Mouse (Mus musculus) monocyte, adult 5-6 weeks (primary cell): ENCODE data around the gene Gm6020. TPM values are rescaled to one million over a fixed set of nuclear protein-coding genes. Genes with fewer than 3 reads are reported as not detected.

Source experiments
- ATAC-seq: fragments of 153-309, 156-312 bp; replicated peaks from 2 replicates; pipeline ENCODE4 v1.8.0; 2017; ENCODE audit warnings: mild to moderate bottlenecking; ENCODE audit not compliant: low TSS enrichment, insufficient number of reproducible peaks, severe bottlenecking, poor library complexity, low FRiP score
- total RNA-seq: library from RNA; stranded (forward); fragments of 200-1000, 200-491, 200-594 nt; gene quantifications from 3 replicates; pipeline ENCODE4 v1.2.3, GENCODE M21; 2017

Gm6020 gene
- total RNA-seq, 1 experiment from 2014 or later, result not detected

DNA sequence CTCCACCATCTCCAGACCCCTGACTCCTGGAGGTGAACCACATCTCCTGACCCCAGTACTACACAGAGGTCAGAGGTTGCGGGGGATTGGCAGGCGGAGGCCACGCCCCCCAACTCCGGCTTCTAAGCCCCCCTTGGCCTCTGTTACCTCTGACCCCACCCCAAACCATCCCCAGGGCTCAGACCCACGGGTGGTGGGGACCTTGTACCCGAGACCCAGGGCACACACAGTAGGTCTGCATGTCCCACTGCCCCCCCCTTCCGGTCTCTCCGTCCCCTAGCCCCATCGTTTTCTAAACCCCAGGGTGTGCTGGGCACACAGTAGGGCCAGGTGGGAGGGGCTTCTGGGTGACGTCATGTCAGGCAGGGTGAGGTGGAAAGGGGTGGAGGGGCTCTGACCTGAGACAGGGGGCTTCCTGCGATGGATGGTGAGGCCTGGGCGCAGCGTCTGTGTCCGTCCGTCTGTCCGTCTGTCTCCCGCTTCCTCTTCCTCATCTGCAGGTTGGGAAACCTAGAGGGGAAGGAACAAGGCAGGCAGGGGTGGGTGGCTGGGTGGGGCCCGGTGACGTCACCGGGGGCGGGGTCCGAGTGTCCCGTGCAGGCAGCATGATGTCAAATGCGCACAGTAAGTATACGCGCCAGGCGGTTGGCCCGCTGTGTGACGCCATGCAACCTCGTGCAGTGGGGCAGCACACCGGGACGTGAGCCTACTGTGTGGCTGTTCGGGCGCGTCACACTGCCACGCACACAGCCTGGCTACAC lies 44.4 kb downstream of the Gm6020 start, which contains the start of gene Csf2ra:
Csf2ra (minus strand) TSS at position 489 of the 761 bp plus-strand sequence.
- ATAC-seq, result peak; percentile 38

Other genes with a start within 250 kb of the Gm6020 start
- 44.0 to 64.0 TPM (median 54.8 TPM) in 3 replicates for gene Zfp950, start 43.0 kb upstream of the Gm6020 start, total RNA-seq
- gene Gm7102, start 7.6 kb upstream of the Gm6020 start, total RNA-seq, result not detected in 3 replicates
- 128 to 198 TPM (median 148 TPM) in 3 replicates for gene Csf2ra, start 44.5 kb downstream of the Gm6020 start, total RNA-seq
- gene Gm21060, start 113.2 kb downstream of the Gm6020 start, total RNA-seq, result not detected in 3 replicates